Mouse (Mus musculus) limb, embryonic 15.5 days (tissue): ENCODE measurements around the gene Ltb. TPM values are rescaled to one million over a fixed set of nuclear protein-coding genes. Genes with fewer than 3 reads are reported as not detected.

Source experiments
- ATAC-seq: fragments of 200-750 bp; cut with Nextera tagmentation; 2 replicates; pipeline ENCODE4 v1.8.0; 2017; ENCODE audit warnings: low read depth, moderate TSS enrichment; ENCODE audit not compliant: insufficient number of reproducible peaks, low FRiP score, low TSS enrichment
- H3K27ac ChIP-seq: fragments of 300-500 bp; sonication (generic); 2 replicates; pipeline ENCODE4 v1.5.1; 2015; ENCODE audit warnings: moderate library complexity, mild to moderate bottlenecking, inconsistent platforms
- H3K27me3 ChIP-seq: fragments of 300-500 bp; sonication (generic); 2 replicates; pipeline ENCODE4 v1.6.1; 2015; ENCODE audit warnings: inconsistent platforms
- H3K36me3 ChIP-seq: fragments of 300-500 bp; sonication (generic); 2 replicates; pipeline ENCODE4 v1.6.1; 2015; ENCODE audit warnings: inconsistent platforms
- H3K4me1 ChIP-seq: fragments of 300-500 bp; sonication (generic); 2 replicates; pipeline ENCODE4 v1.6.1; 2015; ENCODE audit warnings: inconsistent platforms
- H3K4me2 ChIP-seq: fragments of 300-500 bp; sonication (generic); 2 replicates; pipeline ENCODE4 v1.6.1; 2015; ENCODE audit warnings: mild to moderate bottlenecking, inconsistent platforms
- H3K4me3 ChIP-seq: fragments of 300-500 bp; sonication (generic); 2 replicates; pipeline ENCODE4 v1.5.1; 2015; ENCODE audit warnings: mild to moderate bottlenecking, inconsistent platforms
- H3K9ac ChIP-seq: fragments of 300-500 bp; sonication (generic); 2 replicates; pipeline ENCODE4 v1.6.1; 2015; ENCODE audit warnings: inconsistent platforms
- H3K9me3 ChIP-seq: fragments of 300-500 bp; sonication (generic); 2 replicates; pipeline ENCODE4 v1.6.1; 2016; ENCODE audit warnings: inconsistent platforms
- WGBS: fragments of 180-500 bp; shearing (Covaris S2); methylation state at CpG from one replicate; pipeline ENCODE4 v1.1.7; 2015; 5-methylcytosine and 5-hydroxymethylcytosine counted together
- polyA plus RNA-seq: library from polyadenylated mRNA; unstranded; fragments of >200 nt; fragmentation: Nextera tagmentation; extraction: Ambion mirVana; gene quantifications from 2 replicates; pipeline ENCODE4 v1.2.1, GENCODE M21; 2015

Gene Ltb
- polyA plus RNA-seq, 1 experiment from 2014 or later = 1.2 TPM

GRCm38 (mm10) chr17:35166352-35167035, 27.7 kb upstream of the Ltb start:
- no peak overlapping the region for H3K9ac ChIP-seq
- no peaks in the 10 kb centered on the region for H3K27me3 ChIP-seq
- ATAC-seq = no peak
- peak overlapping the region; percentile 99; the same call in 1 of the 2 replicates for H3K27ac ChIP-seq
- WGBS = 69% methylated on average over 8 of the region's 8 CpGs
- H3K36me3 ChIP-seq = peaks cover 10% of the 10 kb centered on the region
- no peak overlapping the region for H3K4me3 ChIP-seq
- H3K9me3 ChIP-seq = no peaks in the 10 kb centered on the region
- H3K4me2 ChIP-seq = no peak overlapping the region
- H3K4me1 ChIP-seq = peaks cover 28% of the 10 kb centered on the region

GRCm38 (mm10) chr17:35167794-35168193, 26.4 kb upstream of the Ltb start:
- Histone ChIP-seq H3K4me3 (no peak overlapping the region), H3K27ac (no peak overlapping the region), H3K27me3 (no peaks in the 10 kb centered on the region), H3K9me3 (no peaks in the 10 kb centered on the region), H3K9ac (no peak overlapping the region), H3K4me1 (peaks cover 15% of the 10 kb centered on the region), H3K36me3 (no peaks in the 10 kb centered on the region), H3K4me2 (no peak overlapping the region)
- ATAC-seq = no peak
- WGBS = 86% methylated on average over 7 of the region's 7 CpGs

- WGBS = 18% methylated on average over 4 of the region's 4 CpGs
- H3K9ac ChIP-seq = no peak overlapping the region
- no peak overlapping the region for H3K4me2 ChIP-seq
- no peak for ATAC-seq
- peaks cover 12% of the 10 kb centered on the region; the same call in 1 of the 2 replicates for H3K4me1 ChIP-seq
- no peak overlapping the region for H3K4me3 ChIP-seq
- no peaks in the 10 kb centered on the region for H3K27me3 ChIP-seq
- H3K27ac ChIP-seq = no peak overlapping the region
- H3K9me3 ChIP-seq = no peaks in the 10 kb centered on the region
- H3K36me3 ChIP-seq = no peaks in the 10 kb centered on the region
These were observed 25.6 kb upstream of the Ltb start for GRCm38 (mm10) chr17:35168541-35169207.

DNA sequence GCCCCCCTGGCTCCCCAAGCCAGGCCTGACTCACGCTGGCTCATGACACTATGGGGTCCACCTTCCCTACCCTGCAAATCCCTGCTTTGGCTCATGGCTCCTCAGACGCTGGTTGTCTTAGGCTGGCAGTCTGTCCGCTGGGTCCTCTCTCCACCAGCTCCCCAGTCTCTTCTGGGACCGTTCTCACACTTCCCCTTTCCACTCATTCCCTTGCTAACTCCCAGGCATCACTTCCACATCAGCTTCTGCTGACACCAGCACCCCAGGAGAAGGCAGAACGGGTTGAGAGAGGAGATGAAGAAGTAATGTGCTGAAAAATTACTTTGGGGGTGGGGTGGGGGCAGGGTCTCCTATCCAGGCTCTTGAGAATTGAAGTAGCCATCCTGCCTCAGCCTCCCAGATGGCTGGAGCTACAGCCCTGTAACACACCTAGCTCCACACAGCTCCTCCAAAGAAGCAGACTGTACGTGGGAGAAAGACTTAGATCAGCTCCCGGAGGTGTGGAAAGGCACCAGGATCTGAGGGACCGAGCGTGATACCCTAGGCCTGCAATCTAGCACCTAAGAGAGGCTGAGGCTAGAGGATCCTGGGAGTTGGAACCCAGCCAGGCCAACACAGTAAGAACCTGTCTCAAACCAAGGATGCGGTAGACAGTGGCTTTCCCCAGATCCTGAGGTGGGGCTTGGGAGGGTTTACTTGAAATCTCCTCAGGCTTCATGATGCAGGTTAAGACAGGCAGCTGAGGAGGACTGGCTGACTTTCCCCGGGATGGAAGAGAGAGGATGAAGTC, 21.6 kb upstream of the Ltb start:
- ATAC-seq = no peak
- 0 out of 2 replicates have a peak, but pooled peaks cover 11% of the 10 kb centered on the region for H3K4me1 ChIP-seq
- H3K36me3 ChIP-seq = no peaks in the 10 kb centered on the region
- H3K4me3 ChIP-seq = no peak overlapping the region
- H3K27ac ChIP-seq = peak overlapping the region; percentile 33; the same call in 1 of the 2 replicates
- H3K9ac ChIP-seq = no peak overlapping the region
- WGBS = 61% methylated on average over 11 of the region's 11 CpGs
- no peaks in the 10 kb centered on the region for H3K9me3 ChIP-seq
- no peak overlapping the region for H3K4me2 ChIP-seq
- no peaks in the 10 kb centered on the region for H3K27me3 ChIP-seq

GRCm38 (mm10) chr17:35173329-35173728, 20.9 kb upstream of the Ltb start:
- no peaks in the 10 kb centered on the region for H3K36me3 ChIP-seq
- no peak overlapping the region for H3K4me3 ChIP-seq
- no peak overlapping the region for H3K4me2 ChIP-seq
- no peak for ATAC-seq
- H3K9me3 ChIP-seq = no peaks in the 10 kb centered on the region
- H3K27me3 ChIP-seq = no peaks in the 10 kb centered on the region
- no peak overlapping the region for H3K9ac ChIP-seq
- 61% methylated on average over 3 of the region's 3 CpGs for WGBS
- H3K4me1 ChIP-seq = 0 out of 2 replicates have a peak, but pooled peaks cover 11% of the 10 kb centered on the region
- H3K27ac ChIP-seq = peak overlapping the region; percentile 18; the same call in 1 of the 2 replicates

DNA sequence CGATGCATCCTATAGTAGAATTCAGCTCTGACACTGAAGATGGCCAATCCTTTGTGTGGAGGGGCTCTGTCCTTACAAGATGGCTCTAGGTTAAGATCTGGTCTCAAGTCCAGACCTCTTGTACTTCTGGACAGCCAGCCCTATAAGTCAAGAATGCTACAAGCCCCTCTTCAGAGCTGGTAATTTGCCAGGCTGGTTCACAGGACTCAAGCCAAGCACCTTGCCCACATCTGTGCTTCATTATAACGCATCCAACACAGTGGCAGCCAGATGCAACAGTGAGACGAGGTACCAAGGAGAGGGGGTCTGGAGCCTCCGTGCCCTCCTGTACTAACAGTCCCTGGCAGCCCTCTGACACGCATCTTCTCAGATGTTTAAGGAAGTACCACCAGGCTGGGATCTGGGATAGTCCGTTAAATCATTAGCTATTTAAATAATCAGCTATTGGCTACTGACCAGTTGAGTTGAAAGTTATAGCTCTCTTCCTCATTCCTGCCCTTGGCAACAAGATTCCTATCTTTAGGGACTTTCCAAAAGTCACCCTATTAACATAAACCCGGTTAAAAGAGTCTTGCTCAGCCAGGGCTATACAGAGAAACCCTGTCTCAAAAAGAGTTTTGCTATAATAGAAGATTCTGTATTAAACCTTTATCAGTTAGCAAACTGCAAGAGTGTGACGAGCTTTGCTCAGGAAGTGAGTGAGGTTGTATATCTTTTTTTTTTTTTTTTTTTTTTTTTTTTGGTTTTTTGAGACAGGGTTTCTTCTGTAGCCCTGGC, 19.9 kb upstream of the Ltb start:
- ATAC-seq = no peak
- 30% methylated on average over 8 of the region's 8 CpGs for WGBS

GRCm38 (mm10) chr17:35175382-35175781, 18.9 kb upstream of the Ltb start:
- 0 out of 2 replicates have a peak, but pooled peaks cover 11% of the 10 kb centered on the region for H3K4me1 ChIP-seq
- H3K27me3 ChIP-seq = no peaks in the 10 kb centered on the region
- H3K9ac ChIP-seq = no peak overlapping the region
- H3K4me2 ChIP-seq = no peak overlapping the region
- no peak for ATAC-seq
- WGBS = 77% methylated on average over 6 of the region's 6 CpGs
- no peaks in the 10 kb centered on the region for H3K9me3 ChIP-seq
- H3K27ac ChIP-seq = no peak overlapping the region
- no peak overlapping the region for H3K4me3 ChIP-seq
- H3K36me3 ChIP-seq = no peaks in the 10 kb centered on the region

More for the DNA sequence above, 19.9 kb upstream of the Ltb start:
- no peak overlapping the region for H3K9ac ChIP-seq
- H3K27ac ChIP-seq = peak overlapping the region; percentile 18; the same call in 1 of the 2 replicates
- 0 out of 2 replicates have a peak, but pooled peaks cover 11% of the 10 kb centered on the region for H3K4me1 ChIP-seq
- no peaks in the 10 kb centered on the region for H3K36me3 ChIP-seq
- no peaks in the 10 kb centered on the region for H3K27me3 ChIP-seq
- no peak overlapping the region for H3K4me2 ChIP-seq
- H3K4me3 ChIP-seq = no peak overlapping the region
- H3K9me3 ChIP-seq = no peaks in the 10 kb centered on the region

DNA sequence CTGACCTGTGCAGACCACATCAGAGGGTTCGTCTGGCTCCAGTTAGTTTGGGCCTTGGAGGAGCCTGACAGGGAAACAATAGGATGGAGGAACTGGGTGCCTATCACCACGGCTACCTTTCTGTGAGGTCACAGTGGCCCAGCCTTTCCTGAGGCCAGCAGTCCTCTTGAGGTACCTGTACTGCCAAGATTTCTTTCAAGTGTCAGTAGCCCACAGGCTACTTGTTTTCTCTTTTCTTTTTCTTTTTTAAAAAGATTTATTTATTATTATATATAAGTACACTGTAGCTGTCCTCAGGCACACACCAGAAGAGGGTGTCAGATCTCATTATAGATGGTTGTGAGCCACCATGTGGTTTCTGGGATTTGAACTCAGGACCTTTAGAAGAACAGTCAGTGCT, 18.3 kb upstream of the Ltb start, which contains the start of gene Aif1:
Aif1 (minus strand) TSS at position 101 of the 400 bp plus-strand sequence.
- Histone ChIP-seq H3K4me1 (0 out of 2 replicates have a peak, but pooled peaks cover 11% of the 10 kb centered on the region), H3K9me3 (no peaks in the 10 kb centered on the region), H3K27ac (no peak within 1 kb of the TSS), H3K4me3 (no peak within 1 kb of the TSS), H3K4me2 (no peak within 1 kb of the TSS), H3K9ac (no peak within 1 kb of the TSS), H3K27me3 (no peaks in the 10 kb centered on the region), H3K36me3 (no peaks in the 10 kb centered on the region)
- 71% methylated on average over 2 of the region's 2 CpGs for WGBS
- no peak for ATAC-seq

DNA sequence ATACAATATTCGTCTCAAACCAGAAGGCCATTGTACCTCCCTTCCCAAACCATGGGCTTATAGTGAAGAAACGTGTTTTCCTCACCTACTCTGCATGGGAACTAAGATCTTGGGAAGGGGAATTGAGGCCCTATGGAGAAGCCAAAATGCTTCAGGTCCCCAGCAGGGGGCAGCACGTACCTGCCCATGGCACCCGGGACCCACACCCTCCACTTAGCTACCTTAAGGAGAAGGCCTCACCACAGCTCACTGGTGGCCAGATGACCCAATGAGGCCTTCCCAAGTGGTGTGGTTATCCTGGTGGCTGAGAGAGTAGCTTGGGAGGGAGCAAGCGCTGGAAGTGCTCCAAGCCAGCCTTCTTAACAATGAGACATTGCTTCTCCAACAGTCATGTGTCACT, 15.7 kb upstream of the Ltb start:
- no peak overlapping the region for H3K4me2 ChIP-seq
- H3K4me1 ChIP-seq = 0 out of 2 replicates have a peak, but pooled peaks cover 9% of the 10 kb centered on the region
- H3K9me3 ChIP-seq = no peaks in the 10 kb centered on the region
- WGBS = 6% methylated on average over 5 of the region's 5 CpGs
- no peaks in the 10 kb centered on the region for H3K27me3 ChIP-seq
- no peak; the same call in 1 of the 2 replicates for ATAC-seq
- H3K27ac ChIP-seq = no peak overlapping the region
- H3K36me3 ChIP-seq = no peaks in the 10 kb centered on the region
- H3K4me3 ChIP-seq = no peak overlapping the region
- H3K9ac ChIP-seq = no peak overlapping the region

- Histone ChIP-seq H3K36me3 (no peaks in the 10 kb centered on the region), H3K9ac (no peak overlapping the region), H3K4me2 (no peak overlapping the region), H3K9me3 (no peaks in the 10 kb centered on the region), H3K27ac (no peak overlapping the region), H3K4me1 (no peaks in the 10 kb centered on the region), H3K4me3 (no peak overlapping the region), H3K27me3 (no peaks in the 10 kb centered on the region)
- WGBS = 85% methylated on average over 5 of the region's 5 CpGs
- no peak for ATAC-seq
These were observed 14.1 kb upstream of the Ltb start for GRCm38 (mm10) chr17:35180093-35180492.
